Mouse (Mus musculus) cerebellum, adult 2 months (tissue): ENCODE results near the gene Dock11. TPM values are rescaled to one million over a fixed set of nuclear protein-coding genes. Genes with fewer than 3 reads are reported as not detected.

Source experiments
- DNase-seq, 2 experiments: peaks; one replicate each; pipeline ENCODE4 v3.0.0; 2021
- H3K27ac ChIP-seq: fragments of 200-500 bp; 2 replicates; pipeline ENCODE4 v1.5.1; 2012; ENCODE audit warnings: low read length, control low read depth, inconsistent platforms; ENCODE audit not compliant: insufficient read depth
- H3K27me3 ChIP-seq: fragments of 200-500 bp; 2 replicates; pipeline ENCODE4 v1.6.1; 2012; ENCODE audit warnings: inconsistent platforms, mild to moderate bottlenecking, low read length, moderate library complexity; ENCODE audit not compliant: control insufficient read depth, insufficient read depth
- H3K4me1 ChIP-seq: fragments of 200-500 bp; 2 replicates; pipeline ENCODE4 v1.6.1; 2011; ENCODE audit warnings: low read length; ENCODE audit not compliant: control insufficient read depth, insufficient read depth
- H3K4me3 ChIP-seq: fragments of 200-500 bp; replicated peaks from 2 replicates; pipeline ENCODE3; 2011; ENCODE audit warnings: mild to moderate bottlenecking, low read depth, low read length, control low read depth; ENCODE audit not compliant: insufficient read depth
- CTCF ChIP-seq: fragments of 200-500 bp; IDR thresholded peaks from 2 replicates; pipeline ENCODE4 v1.5.1; 2011; ENCODE audit warnings: low read depth, mild to moderate bottlenecking, control low read depth, low read length, moderate library complexity, borderline replicate concordance; ENCODE audit not compliant: insufficient read depth
- POLR2A ChIP-seq: fragments of 200-500 bp; IDR thresholded peaks from 2 replicates; pipeline ENCODE4 v1.6.1; 2011; ENCODE audit warnings: low read length, control low read depth, borderline replicate concordance; ENCODE audit not compliant: insufficient read depth
- WGBS: fragments of 180-500 bp; shearing (Covaris S2); methylation state at CpG from one replicate; pipeline ENCODE4 v1.1.7; 2018; 5-methylcytosine and 5-hydroxymethylcytosine counted together
- polyA plus RNA-seq: library from polyadenylated mRNA; depleted of rRNA; stranded (reverse); fragments of >200 nt; gene quantifications from 2 replicates; pipeline ENCODE4 v1.2.3, GENCODE M21; 2012

Gene Dock11
- polyA plus RNA-seq, 1 experiment: 7.0 TPM

GRCm38 (mm10) chrX:35952521-35953095 lies 64.0 kb downstream of the Dock11 start:
- 74% methylated on average over 4 of the region's 4 CpGs for whole genome bisulfite sequencing
- no peak for DNase-seq
- TF ChIP-seq CTCF (no peak), POLR2A (no peak)
- H3K27me3 ChIP-seq: no peaks in the 10 kb centered on the region
- no peaks in the 10 kb centered on the region for H3K4me1 ChIP-seq
- no peak overlapping the region for H3K4me3 ChIP-seq
- H3K27ac ChIP-seq: no peak overlapping the region

DNA sequence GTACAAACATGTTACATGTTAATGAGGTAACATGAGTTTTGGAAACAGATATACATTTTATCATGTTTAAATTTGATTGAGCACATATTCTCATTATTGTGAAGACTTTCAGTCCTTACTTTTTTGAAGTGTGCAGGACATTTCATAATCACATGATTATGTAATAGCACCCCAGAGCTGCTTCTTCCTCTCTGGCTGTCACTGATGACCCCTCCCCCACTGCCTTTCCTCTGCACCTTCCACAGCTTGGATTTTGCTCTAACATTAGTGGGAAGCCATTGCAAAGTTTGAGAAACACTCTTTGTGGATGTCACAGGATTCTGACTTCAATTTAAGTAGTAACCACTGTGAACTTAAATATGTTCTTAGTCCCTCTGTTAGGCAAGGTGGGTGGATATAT lies 67.6 kb downstream of the Dock11 start:
- Histone ChIP-seq H3K27me3 (no peaks in the 10 kb centered on the region), H3K27ac (no peak overlapping the region), H3K4me1 (no peaks in the 10 kb centered on the region), H3K4me3 (no peak overlapping the region)
- TF ChIP-seq CTCF: no peak
- no peak for TF ChIP-seq POLR2A
- no peak for DNase-seq

- no peak overlapping the region for H3K27ac ChIP-seq
- 86% methylated on average over 6 of the region's 6 CpGs for WGBS
- no peak for DNase-seq
- no peaks in the 10 kb centered on the region for H3K27me3 ChIP-seq
- no peaks in the 10 kb centered on the region for H3K4me1 ChIP-seq
- H3K4me3 ChIP-seq: no peak overlapping the region
- TF ChIP-seq POLR2A (no peak), CTCF (no peak)
Measured at GRCm38 (mm10) chrX:35963087-35963486, 74.5 kb downstream of the Dock11 start.

DNA sequence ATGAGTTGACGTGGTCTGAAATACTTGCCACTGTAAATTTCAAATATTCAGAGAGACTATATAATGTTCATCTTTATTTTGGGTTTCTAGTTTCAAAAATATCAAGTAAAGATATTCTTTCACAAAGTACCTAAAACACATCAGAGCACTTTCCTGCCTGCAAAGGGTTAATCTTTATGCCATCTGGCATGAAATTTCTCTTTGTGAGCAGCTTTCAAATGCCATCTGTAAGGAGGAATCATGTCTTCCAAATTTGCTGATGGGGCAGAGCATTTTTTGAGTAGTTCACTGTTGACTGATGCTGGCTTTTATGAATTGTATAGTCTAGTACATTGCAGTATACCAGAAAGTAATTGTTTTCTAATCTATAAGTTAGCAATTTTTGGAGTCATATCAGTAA lies 80.6 kb downstream of the Dock11 start:
- WGBS: 85% methylated on average over 1 of the region's 1 CpGs
- no peak overlapping the region for H3K27ac ChIP-seq
- H3K4me1 ChIP-seq: no peaks in the 10 kb centered on the region
- TF ChIP-seq CTCF (no peak), POLR2A (no peak)
- DNase-seq: no peak
- no peak overlapping the region for H3K4me3 ChIP-seq
- no peaks in the 10 kb centered on the region for H3K27me3 ChIP-seq

GRCm38 (mm10) chrX:35976657-35977056 lies 88.0 kb downstream of the Dock11 start:
- TF ChIP-seq CTCF: no peak
- no peak for TF ChIP-seq POLR2A
- Histone ChIP-seq H3K4me1 (peaks cover 3% of the 10 kb centered on the region; the same call in 1 of the 2 replicates), H3K27ac (no peak overlapping the region), H3K27me3 (no peaks in the 10 kb centered on the region), H3K4me3 (no peak overlapping the region)
- 85% methylated on average over 5 of the region's 5 CpGs for WGBS
- no peak for DNase-seq

GRCm38 (mm10) chrX:35987981-35988380 lies 99.3 kb downstream of the Dock11 start:
- no peak for TF ChIP-seq POLR2A
- TF ChIP-seq CTCF: no peak
- Histone ChIP-seq H3K27me3 (no peaks in the 10 kb centered on the region; the same call in 1 of the 2 replicates), H3K4me3 (no peak overlapping the region), H3K27ac (no peak overlapping the region), H3K4me1 (no peaks in the 10 kb centered on the region)
- no peak for DNase-seq
- WGBS: 69% methylated on average over 1 of the region's 1 CpGs

- peak in 1 of 2 experiments; percentile 25 for DNase-seq
- TF ChIP-seq CTCF: no peak
- TF ChIP-seq POLR2A: no peak
- Histone ChIP-seq H3K4me3 (no peak overlapping the region), H3K27ac (no peak overlapping the region), H3K27me3 (no peaks in the 10 kb centered on the region; the same call in 1 of the 2 replicates), H3K4me1 (no peaks in the 10 kb centered on the region)
- WGBS: 34% methylated on average over 5 of the region's 5 CpGs
Measured at GRCm38 (mm10) chrX:35990508-35991095, 102.0 kb downstream of the Dock11 start.

GRCm38 (mm10) chrX:35994226-35994625 lies 105.6 kb downstream of the Dock11 start:
- H3K27me3 ChIP-seq: no peaks in the 10 kb centered on the region; the same call in 1 of the 2 replicates
- 76% methylated on average over 6 of the region's 6 CpGs for WGBS
- no peaks in the 10 kb centered on the region for H3K4me1 ChIP-seq
- H3K27ac ChIP-seq: no peak overlapping the region
- TF ChIP-seq POLR2A: no peak
- no peak for TF ChIP-seq CTCF
- H3K4me3 ChIP-seq: no peak overlapping the region
- DNase-seq: no peak
